Mouse (Mus musculus) kidney, adult 2 months (tissue): ENCODE data around the gene Wnk4.

Experiments
- CTCF ChIP-seq: fragments of 200-500 bp; conservative IDR thresholded peaks from 2 replicates; pipeline ENCODE4 v1.5.1; 2011; ENCODE audit warnings: low read depth, mild to moderate bottlenecking, control low read depth, low read length, moderate library complexity, mixed read lengths; ENCODE audit not compliant: insufficient read depth, insufficient read length
- POLR2A ChIP-seq: fragments of 200-500 bp; IDR thresholded peaks from one replicate; pipeline ENCODE4 v1.6.1; 2011; ENCODE audit warnings: low read depth, low read length, control low read depth

GRCm38 (mm10) chr11:101315082-101315650 lies 54.8 kb downstream of the Wnk4 start:
- no peak for TF ChIP-seq POLR2A
- TF ChIP-seq CTCF = no peak
